Mouse (Mus musculus): Measurements from ENCODE around the gene Mc1r. TPM values are rescaled to one million over a fixed set of nuclear protein-coding genes. Genes with fewer than 3 reads are reported as not detected.

The Mc1r gene
- polyA plus RNA-seq (2016; fragmentation: Nextera tagmentation; extraction: Ambion mirVana) = not detected in 2 replicates

- Histone ChIP-seq H3K9me3 (no peaks in the 10 kb centered on the region), H3K36me3 (replicated peaks) (peaks cover 18% of the 10 kb centered on the region), H3K4me3 (no peak within 1 kb of the TSS), H3K27ac (replicated peaks) (no peak within 1 kb of the TSS), H3K4me1 (peaks cover 39% of the 10 kb centered on the region), H3K27me3 (replicated peaks; ENCODE audit: low read depth, poor library complexity, severe bottlenecking) (peaks cover 42% of the 10 kb centered on the region)
- 8% methylated on average over 4 of the region's 4 CpGs for WGBS
- DNase-seq (ENCODE audit: low spot score) = peak; percentile 77
These were observed at the start of gene Mc1r for GRCm38 (mm10) chr8:123406786-123407185. Mc1r (plus strand) TSS chr8:123407107.

- no peaks in the 10 kb centered on the region for H3K9me3 ChIP-seq
- WGBS = 38% methylated on average over 12 of the region's 12 CpGs
- DNase-seq (ENCODE audit: low spot score) = peak; percentile 83
- no peaks in the 10 kb centered on the region for H3K27me3 ChIP-seq (replicated peaks; ENCODE audit: low read depth, poor library complexity, severe bottlenecking)
- H3K27ac ChIP-seq (replicated peaks) = no peak overlapping the region; the same call in 1 of the 2 replicates
- H3K36me3 ChIP-seq (replicated peaks) = peaks cover 22% of the 10 kb centered on the region; the same call in 1 of the 2 replicates
- H3K4me3 ChIP-seq = peak overlapping the region; percentile 17; the same call in 1 of the 2 replicates
- H3K4me1 ChIP-seq = peaks cover 12% of the 10 kb centered on the region; the same call in 1 of the 2 replicates
These were observed 45.7 kb upstream of the Mc1r start for GRCm38 (mm10) chr8:123361082-123361739.

- no peaks in the 10 kb centered on the region for H3K27me3 ChIP-seq (replicated peaks; ENCODE audit: low read depth, poor library complexity, severe bottlenecking)
- peaks cover 24% of the 10 kb centered on the region for H3K4me1 ChIP-seq
- peaks cover 28% of the 10 kb centered on the region for H3K36me3 ChIP-seq (replicated peaks)
- no peaks in the 10 kb centered on the region for H3K9me3 ChIP-seq
- under 1% methylated on average over 75 of the region's 75 CpGs for WGBS
- H3K27ac ChIP-seq (replicated peaks) = peak within 1 kb of the TSS; percentile 91
- DNase-seq (ENCODE audit: low spot score) = peak; percentile 97
- peak within 1 kb of the TSS; percentile 72 for H3K4me3 ChIP-seq
These were observed 33.3 kb upstream of the Mc1r start, which contains the start of gene Tcf25 for GRCm38 (mm10) chr8:123373403-123374238. Tcf25 (plus strand) TSS chr8:123373753.

GRCm38 (mm10) chr8:123374239-123374578, 32.7 kb upstream of the Mc1r start:
- H3K36me3 ChIP-seq (replicated peaks) = peaks cover 28% of the 10 kb centered on the region
- under 1% methylated on average over 20 of the region's 20 CpGs for WGBS
- H3K27me3 ChIP-seq (replicated peaks; ENCODE audit: low read depth, poor library complexity, severe bottlenecking) = no peaks in the 10 kb centered on the region

GRCm38 (mm10) chr8:123375701-123376100, 31.2 kb upstream of the Mc1r start:
- WGBS = 89% methylated on average over 10 of the region's 10 CpGs

More at GRCm38 (mm10) chr8:123374239-123374578, 32.7 kb upstream of the Mc1r start:
- Histone ChIP-seq H3K9me3 (no peaks in the 10 kb centered on the region), H3K4me1 (peaks cover 24% of the 10 kb centered on the region), H3K27ac (replicated peaks) (peak overlapping the region; percentile 91), H3K4me3 (peak overlapping the region; percentile 72)
- peak; percentile 96 for DNase-seq (ENCODE audit: low spot score)

GRCm38 (mm10) chr8:123376106-123376505, 30.8 kb upstream of the Mc1r start:
- H3K27ac ChIP-seq (replicated peaks) = no peak overlapping the region
- 73% methylated on average over 8 of the region's 8 CpGs for WGBS
- H3K9me3 ChIP-seq = no peaks in the 10 kb centered on the region

More at GRCm38 (mm10) chr8:123375701-123376100, 31.2 kb upstream of the Mc1r start:
- Histone ChIP-seq H3K36me3 (replicated peaks) (peaks cover 33% of the 10 kb centered on the region), H3K4me3 (no peak overlapping the region), H3K4me1 (peaks cover 24% of the 10 kb centered on the region), H3K27me3 (replicated peaks; ENCODE audit: low read depth, poor library complexity, severe bottlenecking) (no peaks in the 10 kb centered on the region), H3K9me3 (no peaks in the 10 kb centered on the region), H3K27ac (replicated peaks) (no peak overlapping the region)
- DNase-seq (ENCODE audit: low spot score) = no peak

GRCm38 (mm10) chr8:123381711-123382110, 25.2 kb upstream of the Mc1r start:
- no peaks in the 10 kb centered on the region for H3K9me3 ChIP-seq
- no peaks in the 10 kb centered on the region for H3K27me3 ChIP-seq (replicated peaks; ENCODE audit: low read depth, poor library complexity, severe bottlenecking)
- H3K36me3 ChIP-seq (replicated peaks) = peaks cover 78% of the 10 kb centered on the region
- H3K27ac ChIP-seq (replicated peaks) = no peak overlapping the region
- no peak for DNase-seq (ENCODE audit: low spot score)
- H3K4me1 ChIP-seq = no peaks in the 10 kb centered on the region
- WGBS = 92% methylated on average over 4 of the region's 4 CpGs
- H3K4me3 ChIP-seq = no peak overlapping the region

More at GRCm38 (mm10) chr8:123376106-123376505, 30.8 kb upstream of the Mc1r start:
- DNase-seq (ENCODE audit: low spot score) = no peak
- Histone ChIP-seq H3K27me3 (replicated peaks; ENCODE audit: low read depth, poor library complexity, severe bottlenecking) (no peaks in the 10 kb centered on the region), H3K4me3 (no peak overlapping the region), H3K36me3 (replicated peaks) (peaks cover 37% of the 10 kb centered on the region), H3K4me1 (peaks cover 24% of the 10 kb centered on the region)

- Histone ChIP-seq H3K27me3 (replicated peaks; ENCODE audit: low read depth, poor library complexity, severe bottlenecking) (no peaks in the 10 kb centered on the region), H3K36me3 (replicated peaks) (peaks cover 80% of the 10 kb centered on the region), H3K9me3 (no peaks in the 10 kb centered on the region), H3K4me1 (no peaks in the 10 kb centered on the region), H3K4me3 (no peak overlapping the region), H3K27ac (replicated peaks) (no peak overlapping the region)
- DNase-seq (ENCODE audit: low spot score) = no peak
- WGBS = 90% methylated on average over 8 of the region's 8 CpGs
These were observed 24.4 kb upstream of the Mc1r start for GRCm38 (mm10) chr8:123382516-123382915.

- peaks cover 94% of the 10 kb centered on the region for H3K36me3 ChIP-seq (replicated peaks)
- WGBS = 75% methylated on average over 9 of the region's 9 CpGs
- H3K27ac ChIP-seq (replicated peaks) = no peak overlapping the region
- no peaks in the 10 kb centered on the region for H3K4me1 ChIP-seq
- H3K4me3 ChIP-seq = no peak overlapping the region
- peak; percentile 40 for DNase-seq (ENCODE audit: low spot score)
- H3K27me3 ChIP-seq (replicated peaks; ENCODE audit: low read depth, poor library complexity, severe bottlenecking) = no peaks in the 10 kb centered on the region
- H3K9me3 ChIP-seq = no peaks in the 10 kb centered on the region
These were observed 21.9 kb upstream of the Mc1r start for GRCm38 (mm10) chr8:123384883-123385540.

GRCm38 (mm10) chr8:123387041-123387440, 19.9 kb upstream of the Mc1r start:
- Histone ChIP-seq H3K36me3 (replicated peaks) (peaks cover 100% of the 10 kb centered on the region), H3K27me3 (replicated peaks; ENCODE audit: low read depth, poor library complexity, severe bottlenecking) (no peaks in the 10 kb centered on the region), H3K27ac (replicated peaks) (no peak overlapping the region), H3K4me3 (no peak overlapping the region), H3K4me1 (no peaks in the 10 kb centered on the region), H3K9me3 (no peaks in the 10 kb centered on the region)
- 73% methylated on average over 3 of the region's 3 CpGs for WGBS
- no peak for DNase-seq (ENCODE audit: low spot score)

GRCm38 (mm10) chr8:123387801-123388200, 19.1 kb upstream of the Mc1r start:
- DNase-seq (ENCODE audit: low spot score) = no peak
- no peaks in the 10 kb centered on the region for H3K4me1 ChIP-seq
- H3K36me3 ChIP-seq (replicated peaks) = peaks cover 100% of the 10 kb centered on the region
- no peaks in the 10 kb centered on the region for H3K9me3 ChIP-seq
- H3K27ac ChIP-seq (replicated peaks) = no peak overlapping the region
- no peaks in the 10 kb centered on the region for H3K27me3 ChIP-seq (replicated peaks; ENCODE audit: low read depth, poor library complexity, severe bottlenecking)
- WGBS = 89% methylated on average over 8 of the region's 8 CpGs
- H3K4me3 ChIP-seq = no peak overlapping the region

- WGBS = 94% methylated on average over 7 of the region's 7 CpGs
- Histone ChIP-seq H3K36me3 (replicated peaks) (peaks cover 100% of the 10 kb centered on the region), H3K9me3 (no peaks in the 10 kb centered on the region), H3K27me3 (replicated peaks; ENCODE audit: low read depth, poor library complexity, severe bottlenecking) (no peaks in the 10 kb centered on the region), H3K4me3 (no peak overlapping the region), H3K4me1 (no peaks in the 10 kb centered on the region), H3K27ac (replicated peaks) (no peak overlapping the region)
- no peak for DNase-seq (ENCODE audit: low spot score)
These were observed 17.9 kb upstream of the Mc1r start for GRCm38 (mm10) chr8:123389026-123389425.

Measured in embryonic facial prominence, embryonic 10.5 days (tissue).